Mouse (Mus musculus) adrenal gland, postnatal 36 days (tissue): ENCODE results near the gene Hdac10. TPM values are rescaled to one million over a fixed set of nuclear protein-coding genes. Genes with fewer than 3 reads are reported as not detected.

ENCODE experiments used
- DNase-seq, 2 experiments: peaks; one replicate each; pipeline ENCODE4 v3.0.0; 2021; ENCODE audit warnings: mixed read lengths in 1 of 2
- long read RNA-seq, 2 experiments: library from polyadenylated mRNA; stranded (forward); transcript quantifications; one replicate each; pipeline ENCODE4 v2.0.0; 2021; ENCODE audit warnings: borderline sequencing depth in 2 of 2
- total RNA-seq, 2 experiments: library from RNA; stranded (reverse); gene quantifications; 2 replicates each; pipeline ENCODE4 v1.2.3; 2021

The Hdac10 gene
- 10 to 100 TPM in 1 of 2 experiments, 1 to 10 TPM in 1; 9.9 to 14.3 TPM for total RNA-seq
- long read RNA-seq, experiment 1, transcript Hdac10-201 (20 exons, 2,412 nt), result major isoform, 8 of 23 reads
- long read RNA-seq, experiment 1, partial matches to known transcripts, result 2 of 23 reads
- long read RNA-seq, experiment 1, other reads (novel, unspliced or antisense), result 13 of 23 reads
- long read RNA-seq, experiment 2, partial matches to known transcripts, result 2 of 7 reads
- long read RNA-seq, experiment 2, other reads (novel, unspliced or antisense), result 3 of 7 reads

- peak; percentile 86 to 89 for DNase-seq
These were observed at the start of gene Hdac10 for GRCm38 (mm10) chr15:89128382-89129350. Gene Hdac10, minus strand, starts transcription at chr15:89128700.

DNA sequence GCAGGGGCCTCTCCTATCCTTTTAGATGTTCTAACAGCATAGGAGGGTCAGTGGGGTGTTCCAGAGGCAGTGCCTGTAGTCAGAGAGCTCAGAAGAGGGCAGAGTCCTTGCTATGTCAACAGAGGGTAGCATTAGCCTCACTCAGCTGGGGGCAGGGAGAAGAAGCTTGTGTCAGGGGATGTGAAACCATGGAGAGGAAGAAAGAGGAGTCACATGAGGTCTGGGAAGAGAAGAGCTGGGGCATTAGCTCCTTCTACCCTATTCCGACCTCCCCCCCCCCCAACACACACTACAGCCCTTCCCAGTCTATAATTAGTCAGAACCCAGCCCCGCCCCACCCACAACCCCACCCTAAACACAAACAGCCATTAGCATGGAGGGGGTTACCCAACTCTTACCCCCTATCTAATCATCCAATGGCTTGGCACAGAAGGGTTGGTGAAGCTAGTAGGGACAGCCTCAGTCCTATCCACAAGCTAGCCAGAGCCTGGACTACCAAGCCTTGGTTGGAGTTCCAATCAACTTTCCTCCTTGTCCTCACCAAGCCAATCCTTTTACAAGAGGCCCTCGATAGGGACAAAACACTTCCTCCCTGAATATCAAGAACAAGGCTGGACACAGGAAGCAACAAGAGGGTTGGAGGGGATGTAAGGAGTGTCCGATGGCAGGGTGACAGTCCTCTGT is 49.2 kb upstream of the Hdac10 start:
- DNase-seq, result no peak

GRCm38 (mm10) chr15:89177121-89177520 is 48.6 kb upstream of the Hdac10 start:
- DNase-seq, result peak; percentile 92

DNA sequence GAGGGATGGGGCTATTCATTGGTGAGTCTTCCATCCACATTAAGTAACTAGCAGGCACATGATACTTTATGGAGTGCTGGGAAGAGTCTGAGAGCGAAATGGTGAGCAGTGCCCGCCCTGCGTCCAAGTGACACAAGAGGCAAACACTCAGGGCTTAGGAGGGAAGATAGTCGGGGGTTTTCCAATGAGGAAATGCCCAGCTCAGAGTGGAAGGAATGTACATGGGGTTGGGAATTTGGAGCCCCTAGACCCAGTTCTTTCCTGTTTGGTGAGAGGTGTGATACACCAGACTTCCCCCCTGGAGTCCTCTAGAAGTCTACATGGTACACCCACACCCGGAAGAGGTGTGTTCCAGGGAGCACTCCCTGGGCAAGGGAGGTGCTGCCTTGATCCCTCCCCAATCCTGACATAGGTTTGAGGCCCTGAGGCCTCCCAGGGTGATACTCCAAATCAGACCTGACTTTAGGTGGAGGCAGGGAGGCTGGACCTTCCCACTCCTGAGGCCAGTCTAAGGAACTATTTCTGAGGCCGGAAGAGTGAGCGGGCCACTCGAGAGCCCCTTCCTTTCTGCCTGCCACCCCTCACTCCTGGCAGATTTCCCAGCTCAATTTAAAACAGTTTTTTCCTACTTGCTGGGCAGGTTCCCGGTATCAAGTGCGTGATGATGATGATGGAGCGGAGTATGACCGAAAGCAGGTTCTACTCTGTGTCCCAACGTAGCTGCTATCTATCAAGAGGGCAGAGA is 47.1 kb upstream of the Hdac10 start:
- no peak for DNase-seq

DNA sequence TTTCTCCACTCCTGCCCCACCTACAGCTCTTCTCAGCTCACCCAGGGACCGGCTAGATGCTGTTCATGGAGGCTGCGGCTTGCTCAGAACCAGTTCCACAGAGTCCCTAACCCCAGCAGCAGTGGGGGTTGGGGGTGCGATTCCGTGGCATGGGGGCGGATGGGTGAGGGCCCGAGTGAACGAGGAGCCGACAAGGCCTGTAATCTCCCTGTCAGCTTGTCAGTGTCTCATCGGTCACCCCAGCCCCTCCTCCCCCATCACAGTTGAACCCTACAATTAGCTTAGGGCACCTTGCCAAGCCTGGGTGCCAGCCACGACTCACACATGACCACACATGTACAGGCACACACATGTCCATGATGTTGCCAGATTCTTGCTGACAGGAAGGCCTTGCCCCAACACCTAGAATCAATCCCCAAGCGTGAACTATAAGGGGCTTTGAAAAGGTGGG is 46.4 kb upstream of the Hdac10 start:
- DNase-seq, result no peak

- DNase-seq, result peak; percentile 75 to 84
These were observed 45.4 kb upstream of the Hdac10 start for GRCm38 (mm10) chr15:89173906-89174214.

- peak; percentile 39 to 65 for DNase-seq
These were observed 44.8 kb upstream of the Hdac10 start for GRCm38 (mm10) chr15:89173024-89173905.

- no peak for DNase-seq
These were observed 43.9 kb upstream of the Hdac10 start for GRCm38 (mm10) chr15:89172276-89172935.

DNA sequence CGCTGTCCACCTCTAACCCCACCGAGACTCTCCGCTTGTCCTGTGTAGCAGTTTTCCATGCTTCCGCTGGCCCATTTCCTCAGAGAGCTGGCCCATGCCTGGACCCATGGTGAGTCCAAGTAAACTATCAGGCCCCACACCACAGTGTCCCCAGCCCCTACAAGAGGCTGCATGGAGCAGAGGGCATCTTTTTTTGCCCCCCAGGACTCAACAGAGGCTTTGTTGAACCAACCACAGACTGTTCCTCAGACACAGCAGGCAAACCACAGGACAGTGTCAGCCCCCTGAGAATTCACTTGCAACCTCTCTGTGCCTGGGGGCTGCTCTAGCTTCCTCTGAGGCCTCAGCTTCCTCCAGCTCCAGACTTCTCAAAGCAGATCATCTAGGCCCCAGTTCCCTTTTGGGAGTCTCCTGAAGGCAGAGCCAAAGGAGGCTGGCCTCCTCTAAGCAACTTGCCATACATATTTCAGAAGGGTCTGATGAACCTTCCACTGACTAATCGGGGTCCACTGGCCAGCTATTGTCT is 43.1 kb upstream of the Hdac10 start:
- DNase-seq, result no peak

GRCm38 (mm10) chr15:89170102-89170501 is 41.6 kb upstream of the Hdac10 start:
- peak; percentile 27 to 59 for DNase-seq

GRCm38 (mm10) chr15:89169431-89169830 is 40.9 kb upstream of the Hdac10 start:
- DNase-seq, result peak; percentile 86 to 91

GRCm38 (mm10) chr15:89168922-89169321 is 40.4 kb upstream of the Hdac10 start:
- no peak for DNase-seq

GRCm38 (mm10) chr15:89165478-89165877 is 37.0 kb upstream of the Hdac10 start:
- no peak for DNase-seq

DNA sequence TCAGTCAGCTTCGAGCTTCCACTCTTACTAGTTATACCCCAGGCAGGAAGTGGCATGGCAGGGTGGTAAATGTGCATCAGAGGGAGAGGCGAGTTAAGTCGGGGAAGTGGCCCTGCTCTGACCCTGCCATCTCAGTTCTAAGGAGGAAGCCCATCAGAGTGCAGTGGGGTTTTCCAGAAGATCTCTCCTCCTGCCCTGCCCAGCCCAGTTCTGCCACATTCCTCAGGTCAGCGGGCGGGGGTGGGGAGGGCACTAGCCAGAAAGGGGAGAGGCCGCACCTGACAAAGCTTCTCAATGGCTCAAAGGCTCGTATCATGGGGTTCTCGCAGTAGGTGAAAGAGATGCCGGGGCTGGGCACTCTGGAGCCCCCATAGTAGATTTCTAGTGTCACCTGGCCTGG is 32.9 kb upstream of the Hdac10 start:
- no peak for DNase-seq

GRCm38 (mm10) chr15:89158516-89158915 is 30.0 kb upstream of the Hdac10 start:
- no peak for DNase-seq

DNA sequence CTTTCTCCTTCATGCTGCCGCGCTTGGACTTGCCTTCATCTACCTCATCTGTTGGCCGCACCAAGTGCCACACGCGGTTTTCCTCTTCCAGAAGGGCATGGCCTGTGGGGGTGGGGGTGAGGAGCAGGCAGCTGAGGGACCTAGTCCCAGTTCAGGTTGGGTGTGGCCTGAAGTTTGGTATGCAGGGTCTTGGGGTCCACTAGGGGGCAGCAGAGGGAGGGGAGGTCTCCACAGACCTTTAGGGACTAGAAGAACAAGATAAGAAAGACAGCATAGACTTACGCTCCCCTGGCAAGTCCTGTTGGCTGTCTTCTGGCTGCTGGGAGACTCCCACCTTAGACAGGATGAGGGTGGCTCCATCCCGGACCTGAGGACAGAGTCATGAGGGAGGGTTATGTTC is 29.5 kb upstream of the Hdac10 start:
- peak; percentile 67 to 84 for DNase-seq

- DNase-seq, result no peak
These were observed 23.8 kb upstream of the Hdac10 start for GRCm38 (mm10) chr15:89152312-89152711.

GRCm38 (mm10) chr15:89150041-89150390 is 21.5 kb upstream of the Hdac10 start:
- DNase-seq, result peak; percentile 73 to 78

DNA sequence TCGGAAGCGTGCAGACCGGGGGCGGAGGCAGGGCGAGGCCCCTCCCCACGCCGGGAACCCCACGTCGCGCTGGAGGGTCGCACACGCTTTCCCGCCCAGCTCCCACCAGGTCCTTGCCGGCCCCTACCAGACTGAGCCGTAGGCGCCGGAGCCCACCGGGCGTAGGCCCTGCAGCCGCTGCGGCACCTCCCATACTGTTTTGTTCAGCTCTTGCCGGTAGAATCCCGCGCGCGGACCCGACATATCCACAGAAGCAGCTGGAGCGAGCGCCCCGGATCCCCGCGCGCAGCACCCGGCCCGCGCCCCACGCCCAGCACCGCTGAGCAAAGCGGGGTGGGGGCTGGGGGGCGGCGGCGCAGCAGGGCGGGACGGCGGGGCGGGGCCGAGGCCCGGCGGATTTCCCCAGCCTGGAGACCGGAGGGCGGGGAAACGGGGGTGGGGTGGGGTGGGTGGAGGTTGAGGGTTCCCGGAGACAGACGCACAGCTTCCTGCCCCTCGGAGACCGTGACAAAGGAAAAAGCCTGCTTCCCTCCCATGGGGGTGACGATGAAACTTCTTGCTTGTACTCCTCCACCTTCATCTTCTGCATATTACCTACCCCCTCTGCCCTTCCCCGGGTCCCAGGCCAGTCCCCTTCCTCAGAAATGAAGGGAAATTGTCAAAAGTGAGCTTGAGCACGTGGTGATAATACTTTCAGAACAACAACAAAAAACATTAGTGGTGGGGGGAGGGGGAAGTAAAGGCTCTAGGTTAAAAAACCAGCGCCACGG is 21.0 kb upstream of the Hdac10 start, which contains the start of gene Mapk11:
TSS of gene Mapk11 (minus strand) at position 358 of the 770 bp plus-strand sequence.
- peak; percentile 41 to 71 for DNase-seq
